Mouse (Mus musculus): ENCODE measurements around the gene Pllp.

DNA sequence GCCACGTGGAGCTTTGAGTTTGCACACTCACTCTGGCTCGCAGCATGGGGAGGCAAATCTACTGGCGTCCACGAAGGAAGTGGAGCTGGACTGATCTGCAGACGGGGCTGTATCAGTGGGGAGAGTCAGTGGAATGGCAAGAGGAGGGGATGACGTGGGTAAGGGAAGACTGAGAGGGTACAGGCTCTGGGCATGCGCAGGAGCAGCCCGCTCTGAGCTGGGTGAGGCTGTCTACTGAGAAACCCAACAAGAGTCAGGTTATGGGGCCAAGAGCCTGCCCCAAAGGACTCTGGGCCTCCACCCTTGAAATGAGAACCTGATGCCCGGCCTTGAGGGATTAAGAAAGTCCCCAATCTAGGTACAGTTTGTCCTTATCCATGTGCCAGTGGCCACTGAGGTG is 48.9 kb upstream of the Pllp start:
- no peak for TF ChIP-seq CTCF (IDR thresholded peaks at IDR 0.05; ENCODE audit: borderline replicate concordance, insufficient read depth, low read length)
- TF ChIP-seq POLR2A (IDR thresholded peaks at IDR 0.05; ENCODE audit: low read depth, low read length), result no peak

Measured in embryonic fibroblast, embryonic 13.5 days (primary cell).